Mouse (Mus musculus): ENCODE measurements around the gene Inca1.
A peak's percentile ranks its signal among the peaks of the same experiment; 100 is the strongest.

The Inca1 gene

DNA sequence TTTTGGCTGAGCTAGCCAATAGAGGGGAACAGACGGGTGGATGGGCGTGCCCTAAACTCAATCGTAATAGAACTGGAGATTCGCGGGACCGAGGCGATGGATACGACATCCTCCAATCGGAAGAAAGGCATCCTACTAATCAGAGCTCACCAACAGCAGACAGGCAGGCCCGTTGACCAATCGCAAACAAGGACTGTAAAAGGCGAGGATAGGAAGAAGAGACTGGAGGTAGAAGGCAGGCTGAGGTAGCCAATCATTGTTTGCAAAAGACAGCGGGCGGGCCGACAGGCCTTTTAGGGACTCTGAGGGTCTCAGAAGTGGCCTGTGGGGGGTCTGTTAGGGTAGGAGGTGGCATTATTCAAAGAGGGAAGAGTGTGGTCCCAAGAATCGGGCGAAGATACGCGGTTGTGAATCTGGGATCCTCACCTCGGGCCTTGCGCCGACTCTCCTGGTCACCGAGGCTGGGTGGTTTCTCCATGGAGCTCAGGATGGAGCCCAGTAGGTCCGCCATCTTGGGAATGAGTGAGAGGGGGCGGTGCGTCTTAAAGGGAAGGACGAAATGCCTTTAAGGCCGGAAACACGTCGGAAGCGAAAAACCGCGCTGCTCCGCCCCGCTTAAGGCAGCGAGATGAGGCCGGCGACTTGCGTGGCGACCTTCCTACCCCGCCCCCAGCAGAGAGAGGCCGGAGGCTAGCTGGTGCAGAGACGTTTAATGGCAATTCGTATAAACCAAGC, 31.0 kb downstream of the Inca1 start, which contains the start of gene Spag7:
Spag7 (minus strand) TSS at position 646 of the 735 bp plus-strand sequence.
- peak; percentile 95 to 98 for DNase-seq

- DNase-seq = peak in 1 of 2 experiments; percentile 79
These were observed 31.6 kb downstream of the Inca1 start for GRCm38 (mm10) chr11:70668335-70668770.

GRCm38 (mm10) chr11:70667271-70668150, 32.4 kb downstream of the Inca1 start:
- DNase-seq = no peak

DNA sequence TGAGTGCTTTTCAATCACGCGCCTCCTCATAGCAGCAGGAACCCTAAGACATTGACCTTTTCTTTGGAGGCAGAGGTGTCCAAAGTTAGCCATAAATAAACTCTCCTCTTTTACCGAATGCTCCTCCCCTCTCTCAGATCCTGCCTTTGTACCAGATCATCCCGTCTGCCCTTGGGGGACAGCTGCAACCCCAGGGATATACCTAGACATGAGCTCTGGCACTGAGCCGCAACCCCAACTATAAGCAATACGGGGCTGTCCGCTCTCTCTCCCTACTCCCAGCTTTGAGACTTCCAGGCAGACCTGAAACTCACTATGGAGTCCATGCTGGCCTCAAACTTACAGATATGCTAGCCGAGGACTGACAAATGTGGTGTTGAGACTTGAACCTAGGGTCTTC, 33.3 kb downstream of the Inca1 start:
- DNase-seq = no peak

- DNase-seq = no peak
These were observed 35.2 kb downstream of the Inca1 start for GRCm38 (mm10) chr11:70664741-70665140.

- DNase-seq = no peak
These were observed 36.0 kb downstream of the Inca1 start for GRCm38 (mm10) chr11:70663957-70664356.

- DNase-seq = no peak
These were observed 36.9 kb downstream of the Inca1 start for GRCm38 (mm10) chr11:70663101-70663500.

GRCm38 (mm10) chr11:70660571-70660970, 39.4 kb downstream of the Inca1 start:
- no peak for DNase-seq

DNA sequence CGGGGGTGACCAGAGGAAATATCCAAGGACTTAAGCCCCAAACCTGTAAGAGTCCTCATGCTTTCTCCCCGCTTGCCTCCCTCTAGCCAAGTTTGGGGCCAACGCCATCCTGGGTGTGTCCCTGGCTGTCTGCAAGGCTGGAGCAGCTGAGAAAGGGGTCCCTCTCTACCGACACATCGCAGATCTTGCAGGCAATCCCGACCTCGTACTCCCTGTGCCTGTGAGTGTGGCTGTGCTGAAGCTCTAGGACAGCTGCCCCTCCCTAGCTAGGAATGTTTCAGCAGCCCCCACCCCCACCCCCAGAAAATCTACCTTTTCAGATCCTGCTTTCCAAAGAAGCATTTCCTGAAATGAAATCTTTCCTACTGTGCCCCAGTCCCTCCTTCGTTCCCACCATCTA, 41.0 kb downstream of the Inca1 start:
- DNase-seq = no peak

GRCm38 (mm10) chr11:70658521-70658920, 41.4 kb downstream of the Inca1 start:
- DNase-seq = no peak

DNA sequence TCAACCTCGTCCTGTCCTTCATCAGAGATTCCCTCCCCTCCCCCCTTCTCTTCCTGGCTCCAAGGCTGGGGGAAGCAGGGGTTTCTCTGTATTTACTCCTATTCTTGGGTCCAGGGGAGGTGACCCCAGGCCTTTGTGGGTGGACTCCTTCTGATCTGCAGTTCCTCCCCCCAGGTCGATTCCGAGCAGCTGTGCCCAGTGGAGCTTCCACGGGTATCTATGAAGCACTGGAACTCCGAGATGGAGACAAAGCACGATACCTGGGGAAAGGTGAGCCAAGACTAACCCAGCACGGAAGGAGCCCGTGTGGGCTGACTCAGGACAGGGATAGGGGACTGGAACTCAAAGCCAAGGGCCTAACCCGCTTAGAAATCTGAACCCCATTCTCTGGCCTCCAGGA, 42.0 kb downstream of the Inca1 start:
- DNase-seq = no peak

DNA sequence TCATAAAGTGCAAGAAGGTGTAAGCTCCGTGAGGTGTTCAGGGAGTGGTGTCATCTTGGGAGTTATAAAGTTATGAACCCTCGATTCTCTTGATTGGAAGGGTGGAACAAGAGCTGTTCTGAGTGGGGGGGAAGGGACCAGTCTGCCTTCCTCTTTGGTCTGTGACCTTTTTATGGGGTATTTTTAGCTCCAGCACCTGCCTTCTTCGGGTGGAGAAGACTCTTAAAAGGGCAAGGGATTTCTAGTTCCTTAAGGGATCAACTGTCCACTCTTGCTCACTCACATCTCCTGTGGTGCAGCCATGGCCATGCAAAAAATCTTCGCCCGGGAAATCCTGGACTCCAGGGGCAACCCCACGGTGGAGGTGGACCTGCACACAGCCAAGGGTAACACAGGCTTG, 42.4 kb downstream of the Inca1 start:
- DNase-seq = no peak

DNA sequence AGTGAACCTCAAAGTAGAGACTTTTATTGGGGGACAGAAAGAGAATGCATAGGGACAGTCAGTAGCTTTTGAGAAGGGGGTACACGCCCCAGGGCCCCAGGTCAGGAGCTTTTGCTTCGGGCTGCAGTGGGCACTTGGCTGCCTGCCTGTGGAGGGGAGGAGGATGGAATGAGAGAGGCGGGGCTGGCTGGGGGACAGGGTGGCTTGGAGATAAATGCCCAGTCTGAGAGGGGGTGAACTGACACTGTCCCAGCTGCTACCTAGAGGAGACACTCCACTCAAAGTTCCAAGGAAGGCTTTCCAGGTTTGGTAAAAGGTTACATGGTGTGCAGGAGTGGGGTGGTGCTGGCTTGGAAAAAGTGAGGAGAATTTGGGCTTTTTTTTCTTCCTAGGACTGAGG, 43.0 kb downstream of the Inca1 start, which contains the start of gene Eno3:
Eno3 (plus strand) TSS at position 239 of the 400 bp plus-strand sequence.
- DNase-seq = no peak

DNA sequence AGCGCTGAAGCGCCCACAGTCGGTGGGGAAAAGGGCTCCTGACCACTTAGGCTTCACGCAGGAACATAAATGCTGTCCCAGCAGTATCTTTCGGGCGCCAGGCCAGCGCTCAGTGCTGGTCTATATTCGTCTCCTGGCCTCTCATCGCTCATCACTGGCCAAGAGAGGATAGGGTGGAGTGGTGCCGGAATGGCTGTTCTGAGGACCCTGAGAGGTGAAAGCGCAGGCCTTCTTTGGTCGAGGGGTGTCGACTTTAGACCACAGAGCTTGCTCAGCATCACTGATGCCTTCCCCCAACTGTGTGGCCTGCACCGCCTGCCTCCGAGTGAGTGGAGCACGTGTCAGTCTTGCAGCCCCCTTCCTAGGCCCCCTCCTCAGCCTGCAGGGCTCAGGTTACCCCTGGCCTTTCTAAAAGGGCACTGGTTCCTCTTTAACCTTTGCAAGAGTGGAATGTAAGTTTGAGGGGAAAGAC, 43.5 kb downstream of the Inca1 start:
- DNase-seq = peak; percentile 46 to 52

GRCm38 (mm10) chr11:70655571-70656455, 44.1 kb downstream of the Inca1 start:
- DNase-seq = peak in 1 of 2 experiments; percentile 36

GRCm38 (mm10) chr11:70654923-70655570, 44.9 kb downstream of the Inca1 start:
- DNase-seq = peak; percentile 81 to 87

- DNase-seq = peak; percentile 71 to 80
These were observed 45.6 kb downstream of the Inca1 start, which contains the start of gene Pfn1 for GRCm38 (mm10) chr11:70654198-70654922. Gene Pfn1, minus strand, starts transcription at chr11:70654644.

DNA sequence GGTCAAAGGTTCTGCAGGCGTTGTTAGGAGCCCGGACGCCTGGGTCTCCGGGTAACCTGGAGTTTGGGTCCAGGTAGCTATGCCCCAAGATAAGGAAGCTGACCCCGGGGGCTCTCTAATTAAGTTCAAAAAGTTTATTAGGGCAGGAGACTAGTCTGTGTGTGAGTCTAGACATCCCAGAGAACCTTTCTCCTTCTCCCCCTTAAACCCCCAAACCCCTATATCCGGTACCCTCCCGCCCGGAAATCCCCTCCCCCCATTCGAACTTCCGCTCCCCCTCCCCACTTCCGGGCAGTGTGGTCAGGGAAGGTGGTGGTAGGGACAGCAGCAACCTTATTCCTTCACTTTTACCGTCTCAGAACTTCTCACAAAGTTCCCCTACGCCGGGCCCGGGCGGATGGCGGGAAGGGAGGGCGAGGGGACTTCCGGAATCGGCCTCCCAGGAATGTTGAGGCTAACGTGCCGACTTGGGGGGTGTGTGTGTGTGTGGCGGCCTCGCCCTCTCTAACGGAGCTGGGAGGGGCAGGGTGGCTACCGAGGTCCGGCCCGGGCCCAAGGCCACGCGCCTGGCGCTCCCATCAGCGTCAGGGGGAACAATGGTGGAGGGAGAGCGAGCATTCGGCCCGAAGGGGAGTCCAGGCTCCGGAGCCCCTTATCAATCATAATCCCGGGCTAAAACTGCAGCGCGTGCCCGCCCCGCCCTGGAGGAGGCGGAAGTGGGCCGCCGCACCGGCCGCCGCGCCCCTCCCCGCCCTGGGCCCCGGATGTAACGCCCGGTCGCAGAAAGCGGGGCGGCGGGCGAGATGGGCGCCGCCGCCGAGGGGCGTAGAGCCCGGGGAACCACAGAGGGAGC, 46.4 kb downstream of the Inca1 start:
- peak; percentile 60 to 71 for DNase-seq

- DNase-seq = no peak
These were observed 47.0 kb downstream of the Inca1 start for GRCm38 (mm10) chr11:70652884-70653344.
